Comparison of ENCODE assay signal across 8 mouse cellular contexts in the genomic region with DNA sequence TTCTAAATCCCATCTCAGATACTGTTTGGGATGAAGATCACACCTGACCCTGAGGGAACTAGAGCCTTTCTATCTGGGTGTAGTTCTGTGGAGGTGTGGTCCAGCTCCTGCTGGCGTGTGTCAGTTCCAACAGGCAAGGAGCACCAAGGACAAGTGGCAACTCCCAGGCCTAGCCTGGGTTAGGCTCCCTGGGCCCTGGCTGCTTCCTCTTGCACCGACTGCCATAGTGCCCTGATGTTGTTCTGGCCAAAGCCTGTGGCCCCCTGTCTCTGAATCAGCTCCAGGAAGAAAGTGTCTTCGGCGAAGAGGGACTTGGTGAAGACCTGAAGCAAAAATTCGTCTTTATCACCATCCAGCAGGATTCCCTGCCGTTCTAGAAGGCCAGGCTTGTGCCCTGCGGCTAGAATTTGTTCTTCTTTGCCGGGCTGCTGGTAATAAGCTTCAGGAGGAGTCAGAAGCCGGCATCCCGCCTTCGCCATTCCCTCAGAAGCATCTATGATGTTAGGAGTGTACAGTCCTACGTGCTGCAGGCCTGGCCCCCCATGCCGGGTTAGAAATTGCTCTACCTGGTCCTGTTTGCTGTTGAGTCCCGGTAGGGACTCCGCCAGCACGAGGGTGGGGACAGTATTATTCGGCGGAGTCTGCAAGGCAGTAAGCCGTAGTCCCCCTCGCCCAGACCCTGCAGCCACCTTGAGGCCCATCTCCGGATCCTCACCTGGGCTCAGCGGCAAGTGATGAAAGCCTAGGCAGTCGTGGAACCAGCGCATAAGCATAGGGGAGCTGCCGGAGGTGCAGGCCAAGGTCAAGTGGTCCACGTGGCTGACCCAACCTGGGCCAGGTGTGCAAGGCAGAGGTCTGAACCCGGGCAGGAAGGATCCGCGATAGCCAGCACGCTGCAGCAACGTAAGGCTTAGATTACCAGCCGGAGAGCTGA. TPM values are rescaled to one million over a fixed set of nuclear protein-coding genes. Genes with fewer than 3 reads are reported as not detected.
A peak's percentile ranks its signal among the peaks of the same experiment; 100 is the strongest.
DNase-seq lines count a peak whose midpoint lies in the region; ATAC-seq and TF ChIP-seq lines count a peak whose summit lies in the region.
"Had no signal": no experiment of that assay in that cellular context is flagged by ENCODE, and none has a peak within 500 bp of the region (broad histone marks: within the 10 kb centered on the region; RNA-seq: fewer than 3 reads in every experiment).

No protein-coding gene starts in this region.

- peaks cover 11% of the 10 kb centered on the region for H3K27me3 ChIP-seq in lung, postnatal 0 days (replicated peaks; ENCODE audit: insufficient read depth, low read length)
- H3K27me3 ChIP-seq in forebrain, embryonic 13.5 days, result peaks cover 26% of the 10 kb centered on the region
- H3K27me3 ChIP-seq in limb, embryonic 14.5 days (ENCODE audit: control insufficient read depth, insufficient read depth, low read length), result peaks cover 13% of the 10 kb centered on the region; the same call in 1 of the 2 replicates
- H3K27me3 ChIP-seq in stomach, postnatal 0 days (ENCODE audit: control insufficient read depth, insufficient read depth, low read length), result 0 out of 2 replicates have a peak, but pooled peaks cover 2% of the 10 kb centered on the region

- peaks cover 13% of the 10 kb centered on the region; the same call in 1 of the 2 replicates for H3K4me1 ChIP-seq in lung, postnatal 0 days (ENCODE audit: insufficient read depth, low read depth, low read length)
- H3K4me1 ChIP-seq in forebrain, embryonic 13.5 days, result peaks cover 22% of the 10 kb centered on the region
- peaks cover 2% of the 10 kb centered on the region; the same call in 1 of the 2 replicates for H3K4me1 ChIP-seq in limb, embryonic 14.5 days (ENCODE audit: control insufficient read depth, insufficient read depth, low read length)
- no peaks in the 10 kb centered on the region; the same call in 1 of the 2 replicates for H3K4me1 ChIP-seq in stomach, postnatal 0 days (replicated peaks; ENCODE audit: control insufficient read depth, insufficient read depth)

- no peak overlapping the region for H3K27ac ChIP-seq in lung, postnatal 0 days (ENCODE audit: low read length)
- H3K27ac ChIP-seq in forebrain, embryonic 13.5 days, result no peak overlapping the region
- H3K27ac ChIP-seq in limb, embryonic 14.5 days (replicated peaks; ENCODE audit: low read depth, low read length), result no peak overlapping the region
- H3K27ac ChIP-seq in stomach, postnatal 0 days (replicated peaks), result no peak overlapping the region

- H3K36me3 ChIP-seq in lung, postnatal 0 days (ENCODE audit: insufficient read depth, low read length), result 0 out of 2 replicates have a peak, but pooled peaks cover 4% of the 10 kb centered on the region
- H3K36me3 ChIP-seq in forebrain, embryonic 13.5 days (ENCODE audit: poor library complexity, severe bottlenecking), result peaks cover 29% of the 10 kb centered on the region
- H3K36me3 ChIP-seq in limb, embryonic 14.5 days (ENCODE audit: control insufficient read depth, insufficient read depth, low read length), result peaks cover 12% of the 10 kb centered on the region; the same call in 1 of the 2 replicates
- no peaks in the 10 kb centered on the region; the same call in 1 of the 2 replicates for H3K36me3 ChIP-seq in stomach, postnatal 0 days (ENCODE audit: control insufficient read depth, insufficient read depth, low read length)

- peak overlapping the region; percentile 91 for H3K4me2 ChIP-seq in lung, postnatal 0 days (replicated peaks; ENCODE audit: low read depth, low read length)
- peak overlapping the region; percentile 93 for H3K4me2 ChIP-seq in forebrain, embryonic 13.5 days
- peak overlapping the region; percentile 98 for H3K4me2 ChIP-seq in limb, embryonic 14.5 days (replicated peaks; ENCODE audit: low read depth, low read length, severe bottlenecking)
- peak overlapping the region; percentile 93 for H3K4me2 ChIP-seq in stomach, postnatal 0 days (replicated peaks; ENCODE audit: low read depth)

- no peak overlapping the region for H3K9ac ChIP-seq in lung, postnatal 0 days (replicated peaks; ENCODE audit: low read depth)
- H3K9ac ChIP-seq in forebrain, embryonic 13.5 days, result peak overlapping the region; percentile 65
- peak overlapping the region; percentile 55; the same call in 1 of the 2 replicates for H3K9ac ChIP-seq in limb, embryonic 14.5 days (ENCODE audit: low read depth, low read length, severe bottlenecking)
- peak overlapping the region; percentile 38; the same call in 1 of the 2 replicates for H3K9ac ChIP-seq in stomach, postnatal 0 days (ENCODE audit: low read length)

- TF ChIP-seq CTCF in lung, postnatal 0 days (IDR thresholded peaks at IDR 0.05), result no peak
- TF ChIP-seq CTCF in stomach, postnatal 0 days (IDR thresholded peaks at IDR 0.05; ENCODE audit: low read depth), result no peak

- TF ChIP-seq EP300 in lung, postnatal 0 days (IDR thresholded peaks at IDR 0.05), result no peak
- no peak for TF ChIP-seq EP300 in stomach, postnatal 0 days (optimal IDR thresholded peaks at IDR 0.05)

- no peaks in the 10 kb centered on the region for H3K9me3 ChIP-seq in lung, postnatal 0 days (ENCODE audit: low read length)
- no peaks in the 10 kb centered on the region for H3K9me3 ChIP-seq in forebrain, embryonic 13.5 days (replicated peaks)
- H3K9me3 ChIP-seq in limb, embryonic 14.5 days (ENCODE audit: control insufficient read depth, low read length), result no peaks in the 10 kb centered on the region
- no peaks in the 10 kb centered on the region for H3K9me3 ChIP-seq in stomach, postnatal 0 days (ENCODE audit: control insufficient read depth, low read length)

- ATAC-seq in lung, postnatal 0 days, result no peak
- ATAC-seq in forebrain, embryonic 13.5 days, result no peak
- ATAC-seq in limb, embryonic 14.5 days (ENCODE audit: low FRiP score, low read depth), result no peak
- ATAC-seq in stomach, postnatal 0 days (ENCODE audit: low FRiP score, low TSS enrichment), result no peak

- H3K4me3 ChIP-seq in lung, postnatal 0 days (ENCODE audit: low read depth, low read length), result peak overlapping the region; percentile 46
- H3K4me3 ChIP-seq in forebrain, embryonic 13.5 days, result peak overlapping the region; percentile 49
- peak overlapping the region; percentile 52 for H3K4me3 ChIP-seq in limb, embryonic 14.5 days (replicated peaks; ENCODE audit: low read length)
- peak overlapping the region; percentile 45 for H3K4me3 ChIP-seq in stomach, postnatal 0 days (ENCODE audit: low read depth, low read length)

- WGBS in lung, postnatal 0 days, result 28% methylated on average over 32 of the region's 32 CpGs
- 25% methylated on average over 32 of the region's 32 CpGs for WGBS in forebrain, embryonic 13.5 days
- 19% methylated on average over 32 of the region's 32 CpGs for WGBS in limb, embryonic 14.5 days
- 33% methylated on average over 31 of the region's 32 CpGs for WGBS in stomach, postnatal 0 days

- TF ChIP-seq POLR2A in limb, embryonic 14.5 days (IDR thresholded peaks at IDR 0.05; ENCODE audit: borderline replicate concordance, extremely low read depth, insufficient read depth, insufficient read length), result no peak

- no peak for DNase-seq in lung, postnatal 0 days (ENCODE audit: low spot score)
- DNase-seq in lung, postnatal 4 days, result no peak
- no peak for DNase-seq in limb, embryonic 14.5 days (ENCODE audit: low spot score)
- no peak for DNase-seq in stomach, postnatal 0 days (ENCODE audit: low spot score)
- no peak for DNase-seq in gastrocnemius, postnatal 25 days
- no peak for DNase-seq in frontal cortex, postnatal 10 days (ENCODE audit: low spot score in 2 of 2)
- DNase-seq: cerebellum, adult 9-10 months had no signal

RNA-seq across cellular contexts. Expression of a gene that starts 1.3 kb away (rescaled TPM):
- polyA plus RNA-seq in lung, postnatal 0 days (2015; fragmentation: Nextera tagmentation; extraction: Ambion mirVana), result 0.10 and 0.25 TPM in 2 replicates
- polyA plus RNA-seq in forebrain, embryonic 13.5 days (2015; fragmentation: Nextera tagmentation; extraction: Ambion mirVana), result 0.85 and 0.94 TPM in 2 replicates
- 0.57 and 0.79 TPM in 2 replicates for polyA plus RNA-seq in limb, embryonic 14.5 days (2012; rRNA removed)
- polyA plus RNA-seq in limb, embryonic 14.5 days (2014; fragmentation: Nextera tagmentation; extraction: Ambion mirVana), result 0.39 and 1.1 TPM in 2 replicates
- 0.51 and 0.85 TPM in 2 replicates for polyA plus RNA-seq in stomach, postnatal 0 days (2015; fragmentation: Nextera tagmentation; extraction: Ambion mirVana)
- total RNA-seq in gastrocnemius, postnatal 25 days (2021), result 1 to 10 TPM; 2.0 to 2.3 TPM

RNA-seq across cellular contexts. Expression of a gene that starts 12.7 kb away (rescaled TPM):
- polyA plus RNA-seq in lung, postnatal 0 days (2015; fragmentation: Nextera tagmentation; extraction: Ambion mirVana), result 3.1 and 4.4 TPM in 2 replicates
- polyA plus RNA-seq in forebrain, embryonic 13.5 days (2015; fragmentation: Nextera tagmentation; extraction: Ambion mirVana), result 14.8 and 16.6 TPM in 2 replicates
- polyA plus RNA-seq in limb, embryonic 14.5 days (2012; rRNA removed), result 26.8 and 28.2 TPM in 2 replicates
- 10.2 and 11.0 TPM in 2 replicates for polyA plus RNA-seq in limb, embryonic 14.5 days (2014; fragmentation: Nextera tagmentation; extraction: Ambion mirVana)
- 3.1 and 3.9 TPM in 2 replicates for polyA plus RNA-seq in stomach, postnatal 0 days (2015; fragmentation: Nextera tagmentation; extraction: Ambion mirVana)
- total RNA-seq in gastrocnemius, postnatal 25 days (2021), result 1 to 10 TPM; 1.0 to 1.5 TPM

RNA-seq across cellular contexts. Expression of a gene that starts 12.8 kb away (rescaled TPM):
- 19.6 and 20.7 TPM in 2 replicates for polyA plus RNA-seq in lung, postnatal 0 days (2015; fragmentation: Nextera tagmentation; extraction: Ambion mirVana)
- polyA plus RNA-seq in forebrain, embryonic 13.5 days (2015; fragmentation: Nextera tagmentation; extraction: Ambion mirVana), result 31.7 and 32.6 TPM in 2 replicates
- polyA plus RNA-seq in limb, embryonic 14.5 days (2012; rRNA removed), result 44.1 and 44.6 TPM in 2 replicates
- 35.9 TPM in 2 replicates for polyA plus RNA-seq in limb, embryonic 14.5 days (2014; fragmentation: Nextera tagmentation; extraction: Ambion mirVana)
- polyA plus RNA-seq in stomach, postnatal 0 days (2015; fragmentation: Nextera tagmentation; extraction: Ambion mirVana), result 16.0 and 17.3 TPM in 2 replicates
- total RNA-seq in gastrocnemius, postnatal 25 days (2021), result 1 to 10 TPM; 3.8 to 4.4 TPM

RNA-seq across cellular contexts. Expression of a gene that starts 56.9 kb away (rescaled TPM):
- polyA plus RNA-seq in lung, postnatal 0 days (2015; fragmentation: Nextera tagmentation; extraction: Ambion mirVana), result 0.37 and 0.38 TPM in 2 replicates
- polyA plus RNA-seq in forebrain, embryonic 13.5 days (2015; fragmentation: Nextera tagmentation; extraction: Ambion mirVana), result 12.8 TPM in 2 replicates
- 1.0 and 1.2 TPM in 2 replicates for polyA plus RNA-seq in limb, embryonic 14.5 days (2012; rRNA removed)
- 0.23 and 0.58 TPM in 2 replicates for polyA plus RNA-seq in limb, embryonic 14.5 days (2014; fragmentation: Nextera tagmentation; extraction: Ambion mirVana)
- 0.04 and 0.06 TPM in 2 replicates for polyA plus RNA-seq in stomach, postnatal 0 days (2015; fragmentation: Nextera tagmentation; extraction: Ambion mirVana)
- under 1 TPM; 0.11 to 0.13 TPM for total RNA-seq in gastrocnemius, postnatal 25 days (2021)
